Mouse (Mus musculus): Measurements from ENCODE around the gene Shisal1. TPM values are rescaled to one million over a fixed set of nuclear protein-coding genes. Genes with fewer than 3 reads are reported as not detected.

Gene Shisal1
- polyA plus RNA-seq (2014; fragmentation: Nextera tagmentation; extraction: Ambion mirVana): 1.1 and 1.9 TPM in 2 replicates

DNA sequence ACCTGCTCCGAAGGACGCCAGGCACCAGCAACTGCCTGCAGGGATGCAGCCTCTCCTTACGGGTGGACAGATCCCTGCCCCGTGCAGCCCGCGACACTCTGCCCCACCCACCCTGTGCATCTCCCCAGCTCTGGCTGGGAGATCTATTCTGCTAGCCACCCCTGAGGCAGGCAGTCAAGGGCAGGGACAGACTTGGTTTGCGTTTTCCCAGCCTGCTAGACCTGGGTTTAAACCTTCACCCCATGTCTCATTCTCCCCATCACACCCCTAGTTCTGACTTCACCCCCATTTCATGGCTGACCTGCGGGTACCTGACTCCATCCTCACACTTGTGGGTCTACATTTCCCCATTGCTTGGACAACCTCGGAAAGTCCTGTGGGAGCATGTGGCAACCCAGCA, at the start of gene Shisal1:
TSS of gene Shisal1 (minus strand) at position 101 of the 400 bp plus-strand sequence.
- DNase-seq: no peak
- Histone ChIP-seq H3K9ac (peak within 1 kb of the TSS; percentile 43), H3K9me3 (ENCODE audit: low read depth, low read length) (no peaks in the 10 kb centered on the region), H3K4me1 (ENCODE audit: insufficient read depth) (peaks cover 6% of the 10 kb centered on the region), H3K4me2 (peak within 1 kb of the TSS; percentile 92), H3K27me3 (ENCODE audit: insufficient read depth, low read length) (peaks cover 39% of the 10 kb centered on the region), H3K36me3 (ENCODE audit: insufficient read depth) (no peaks in the 10 kb centered on the region), H3K27ac (ENCODE audit: low read depth) (no peak within 1 kb of the TSS), H3K4me3 (ENCODE audit: low read depth, low read length) (peak within 1 kb of the TSS; percentile 46)
- WGBS: 15% methylated on average over 9 of the region's 9 CpGs
- no peak for ATAC-seq (ENCODE audit: insufficient read depth)
- TF ChIP-seq CTCF (IDR thresholded peaks at IDR 0.05; ENCODE audit: low read depth): no peak

DNA sequence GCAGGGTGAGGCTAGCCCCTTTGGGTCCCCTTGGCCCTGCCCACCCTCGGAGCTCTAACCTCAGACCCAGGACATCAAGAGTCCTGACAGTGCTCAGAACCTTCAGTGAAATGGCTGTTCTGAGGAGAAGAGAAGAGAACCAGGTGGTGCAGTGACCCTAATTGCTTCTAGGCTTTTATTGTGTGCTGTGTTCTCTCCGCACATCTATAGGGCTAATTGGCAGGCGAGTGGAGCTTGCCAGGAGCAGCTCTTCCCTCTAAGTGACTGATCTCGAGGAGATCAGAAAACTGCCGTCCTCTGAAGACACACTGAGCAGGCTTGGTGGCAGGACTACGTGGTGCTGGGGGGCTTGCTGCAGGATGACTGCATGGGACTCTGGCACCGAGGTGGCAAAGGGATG, 43.6 kb upstream of the Shisal1 start:
- no peak for ATAC-seq (ENCODE audit: insufficient read depth)
- Histone ChIP-seq H3K4me3 (ENCODE audit: low read depth, low read length) (no peak overlapping the region), H3K9me3 (ENCODE audit: low read depth, low read length) (no peaks in the 10 kb centered on the region), H3K27me3 (ENCODE audit: insufficient read depth, low read length) (no peaks in the 10 kb centered on the region), H3K4me2 (no peak overlapping the region), H3K4me1 (ENCODE audit: insufficient read depth) (no peaks in the 10 kb centered on the region), H3K36me3 (ENCODE audit: insufficient read depth) (no peaks in the 10 kb centered on the region), H3K9ac (no peak overlapping the region), H3K27ac (ENCODE audit: low read depth) (no peak overlapping the region)
- WGBS: 63% methylated on average over 7 of the region's 7 CpGs
- no peak for TF ChIP-seq CTCF (IDR thresholded peaks at IDR 0.05; ENCODE audit: low read depth)
- no peak for DNase-seq

DNA sequence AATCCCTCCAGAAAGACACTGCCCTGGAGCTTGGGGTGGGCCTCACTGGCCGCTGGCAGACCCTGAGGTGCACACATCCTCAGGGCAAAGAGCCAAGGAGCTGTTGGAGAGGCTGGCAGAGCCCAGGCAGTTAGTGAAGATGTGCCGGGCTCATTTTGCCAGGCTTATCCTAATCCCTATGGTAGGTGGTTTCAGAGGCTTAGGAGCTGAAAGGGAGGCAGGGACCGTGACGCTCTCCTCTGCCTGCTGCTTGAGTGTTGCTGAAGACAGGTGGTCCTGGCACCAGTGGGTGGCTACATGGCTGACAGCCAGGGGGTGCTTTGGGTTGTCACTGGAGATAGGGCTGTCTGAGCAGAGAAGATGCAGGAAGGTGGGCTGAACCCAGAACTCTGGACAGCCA, 37.4 kb upstream of the Shisal1 start:
- 59% methylated on average over 4 of the region's 4 CpGs for WGBS
- no peak overlapping the region for H3K4me2 ChIP-seq
- no peak overlapping the region for H3K4me3 ChIP-seq (ENCODE audit: low read depth, low read length)
- no peaks in the 10 kb centered on the region for H3K36me3 ChIP-seq (ENCODE audit: insufficient read depth)
- no peak for DNase-seq
- no peaks in the 10 kb centered on the region for H3K27me3 ChIP-seq (ENCODE audit: insufficient read depth, low read length)
- no peak for ATAC-seq (ENCODE audit: insufficient read depth)
- no peaks in the 10 kb centered on the region for H3K9me3 ChIP-seq (ENCODE audit: low read depth, low read length)
- H3K27ac ChIP-seq (ENCODE audit: low read depth): no peak overlapping the region
- H3K4me1 ChIP-seq (ENCODE audit: insufficient read depth): no peaks in the 10 kb centered on the region
- H3K9ac ChIP-seq: no peak overlapping the region
- no peak for TF ChIP-seq CTCF (IDR thresholded peaks at IDR 0.05; ENCODE audit: low read depth)

DNA sequence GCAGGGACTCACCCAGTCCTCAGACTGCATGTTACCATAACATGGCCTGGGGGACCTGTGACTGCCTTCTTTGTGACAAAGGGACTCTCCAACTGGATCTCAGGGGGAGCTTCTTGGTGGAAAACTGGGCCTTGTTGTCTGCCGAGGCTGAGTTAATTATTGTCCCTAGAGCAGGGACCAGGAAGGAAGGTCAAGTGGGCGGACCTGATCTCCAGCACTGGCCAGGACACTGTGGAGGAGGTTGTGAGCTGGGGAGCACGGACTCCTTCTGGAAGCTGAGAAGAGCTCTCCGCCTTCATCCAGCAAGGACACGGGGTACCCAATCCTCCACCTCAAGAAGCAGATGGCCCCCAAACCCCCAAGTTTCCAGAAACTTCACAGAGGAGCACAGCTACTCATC, 36.7 kb upstream of the Shisal1 start:
- H3K4me2 ChIP-seq: no peak overlapping the region
- no peak overlapping the region for H3K9ac ChIP-seq
- no peaks in the 10 kb centered on the region for H3K36me3 ChIP-seq (ENCODE audit: insufficient read depth)
- no peaks in the 10 kb centered on the region for H3K4me1 ChIP-seq (ENCODE audit: insufficient read depth)
- ATAC-seq (ENCODE audit: insufficient read depth): no peak
- H3K27me3 ChIP-seq (ENCODE audit: insufficient read depth, low read length): no peaks in the 10 kb centered on the region
- no peak for DNase-seq
- no peak overlapping the region for H3K4me3 ChIP-seq (ENCODE audit: low read depth, low read length)
- 41% methylated on average over 5 of the region's 5 CpGs for WGBS
- H3K27ac ChIP-seq (ENCODE audit: low read depth): no peak overlapping the region
- no peak for TF ChIP-seq CTCF (IDR thresholded peaks at IDR 0.05; ENCODE audit: low read depth)
- no peaks in the 10 kb centered on the region for H3K9me3 ChIP-seq (ENCODE audit: low read depth, low read length)

DNA sequence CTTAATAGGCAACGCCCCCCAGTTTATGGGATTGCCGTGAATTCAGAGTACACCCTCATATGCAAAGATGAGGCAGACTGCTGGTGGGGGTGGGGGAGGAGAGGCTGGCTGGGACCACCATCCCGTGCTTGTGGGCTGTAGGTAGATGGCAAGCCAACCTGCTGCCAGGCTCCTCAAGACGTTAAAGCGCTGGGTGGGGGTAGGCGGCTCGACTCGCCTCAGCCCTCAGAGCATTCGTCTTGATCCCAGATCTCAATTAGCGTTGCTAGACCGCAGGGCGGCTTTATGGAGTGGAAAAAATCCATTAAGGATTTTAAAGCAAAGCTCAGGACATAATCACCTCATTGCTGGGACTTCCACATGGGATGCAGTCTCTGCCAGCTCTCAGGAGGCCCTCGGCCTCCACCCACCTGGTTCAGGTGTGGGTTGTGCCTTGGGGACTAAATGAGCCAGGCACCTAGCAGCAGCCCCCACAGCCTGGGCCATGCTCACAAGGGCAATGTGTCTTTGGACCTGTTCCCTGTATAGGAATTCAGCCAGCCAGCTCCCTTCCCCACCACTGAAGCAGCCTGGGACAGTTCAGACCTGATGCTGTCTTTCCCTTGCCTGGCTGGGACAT, 34.5 kb upstream of the Shisal1 start:
- Histone ChIP-seq H3K27ac (ENCODE audit: low read depth) (no peak overlapping the region), H3K4me2 (no peak overlapping the region), H3K9me3 (ENCODE audit: low read depth, low read length) (no peaks in the 10 kb centered on the region), H3K4me1 (ENCODE audit: insufficient read depth) (no peaks in the 10 kb centered on the region), H3K4me3 (ENCODE audit: low read depth, low read length) (no peak overlapping the region), H3K9ac (no peak overlapping the region), H3K27me3 (ENCODE audit: insufficient read depth, low read length) (no peaks in the 10 kb centered on the region), H3K36me3 (ENCODE audit: insufficient read depth) (no peaks in the 10 kb centered on the region)
- 57% methylated on average over 13 of the region's 13 CpGs for WGBS
- ATAC-seq (ENCODE audit: insufficient read depth): no peak
- no peak for DNase-seq
- TF ChIP-seq CTCF (IDR thresholded peaks at IDR 0.05; ENCODE audit: low read depth): no peak

DNA sequence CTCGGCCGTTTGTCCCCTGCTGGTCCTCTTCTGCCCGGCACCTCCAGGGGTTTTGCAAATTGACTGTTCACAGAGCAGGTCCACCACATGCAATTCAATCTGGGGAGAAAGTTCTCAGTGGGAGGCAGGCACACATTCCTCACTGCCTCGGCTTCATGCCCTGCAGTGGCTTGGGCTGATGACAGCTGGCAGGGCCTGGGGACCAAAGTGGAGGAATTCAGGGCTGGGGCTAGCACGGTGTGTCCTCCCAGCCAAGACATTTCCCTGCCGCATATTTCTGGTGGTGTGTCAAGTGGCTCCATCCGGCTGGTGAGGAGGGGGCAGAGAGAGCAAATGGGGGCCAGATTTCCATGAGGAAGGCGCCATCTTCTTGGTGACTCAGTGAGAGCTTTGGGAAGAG, 22.5 kb upstream of the Shisal1 start:
- no peak overlapping the region for H3K9ac ChIP-seq
- 27% methylated on average over 8 of the region's 8 CpGs for WGBS
- H3K27ac ChIP-seq (ENCODE audit: low read depth): no peak overlapping the region
- no peaks in the 10 kb centered on the region for H3K4me1 ChIP-seq (ENCODE audit: insufficient read depth)
- H3K27me3 ChIP-seq (ENCODE audit: insufficient read depth, low read length): no peaks in the 10 kb centered on the region
- no peaks in the 10 kb centered on the region for H3K36me3 ChIP-seq (ENCODE audit: insufficient read depth)
- no peaks in the 10 kb centered on the region for H3K9me3 ChIP-seq (ENCODE audit: low read depth, low read length)
- no peak overlapping the region for H3K4me3 ChIP-seq (ENCODE audit: low read depth, low read length)
- TF ChIP-seq CTCF (IDR thresholded peaks at IDR 0.05; ENCODE audit: low read depth): no peak
- H3K4me2 ChIP-seq: no peak overlapping the region
- DNase-seq (peak; percentile 32), ATAC-seq (ENCODE audit: insufficient read depth) (no peak)

DNA sequence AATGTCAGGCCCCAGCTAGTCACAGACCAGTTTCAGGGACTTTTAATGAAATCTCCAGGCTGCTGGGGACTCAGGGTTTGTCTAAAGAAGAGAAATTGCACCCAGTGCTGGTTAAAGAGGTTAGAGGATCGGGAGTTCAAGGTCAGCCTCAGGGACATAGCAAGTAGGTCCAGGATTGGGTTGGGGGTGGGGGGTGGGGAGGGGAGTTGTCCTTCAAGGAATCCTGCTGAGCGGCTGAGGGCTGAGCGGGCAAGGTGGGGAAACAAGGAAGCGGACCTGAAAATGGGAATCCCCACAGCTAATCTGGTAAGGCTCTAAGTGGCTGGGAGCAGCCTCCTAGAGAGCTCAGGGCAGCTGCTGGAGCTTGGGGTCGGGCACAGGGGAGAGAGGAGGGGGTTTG, 20.9 kb upstream of the Shisal1 start:
- Histone ChIP-seq H3K9me3 (ENCODE audit: low read depth, low read length) (no peaks in the 10 kb centered on the region), H3K4me1 (ENCODE audit: insufficient read depth) (no peaks in the 10 kb centered on the region), H3K27me3 (ENCODE audit: insufficient read depth, low read length) (no peaks in the 10 kb centered on the region), H3K36me3 (ENCODE audit: insufficient read depth) (no peaks in the 10 kb centered on the region), H3K27ac (ENCODE audit: low read depth) (no peak overlapping the region), H3K9ac (no peak overlapping the region), H3K4me2 (no peak overlapping the region), H3K4me3 (ENCODE audit: low read depth, low read length) (no peak overlapping the region)
- no peak for ATAC-seq (ENCODE audit: insufficient read depth)
- no peak for DNase-seq
- TF ChIP-seq CTCF (IDR thresholded peaks at IDR 0.05; ENCODE audit: low read depth): no peak
- 66% methylated on average over 5 of the region's 5 CpGs for WGBS

All from lung, embryonic 14.5 days (tissue).